Comparison of ENCODE assay signal across 12 mouse cellular contexts in genomic region chr4:44578591-44578990, GRCm38 (mm10).
DNase-seq lines count a peak whose midpoint lies in the region; ATAC-seq lines count a peak whose summit lies in the region.
"Had no signal": no experiment of that assay in that cellular context is flagged by ENCODE, and none has a peak within 500 bp of the region (broad histone marks: within the 10 kb centered on the region; RNA-seq: fewer than 3 reads in every experiment).

No protein-coding gene starts in this region.

- no peak overlapping the region for H3K4me3 ChIP-seq in heart, embryonic 11.5 days (ENCODE audit: low read depth, low read length)
- no peak overlapping the region for H3K4me3 ChIP-seq in midbrain, embryonic 11.5 days (ENCODE audit: low read depth, low read length)
- H3K4me3 ChIP-seq: heart, adult 2 months; neural tube, embryonic 13.5 days had no signal

- H3K9me3 ChIP-seq in heart, embryonic 11.5 days (replicated peaks; ENCODE audit: control insufficient read depth, low read length) = no peaks in the 10 kb centered on the region
- H3K9me3 ChIP-seq in midbrain, embryonic 11.5 days (ENCODE audit: control insufficient read depth, low read length) = no peaks in the 10 kb centered on the region
- H3K9me3 ChIP-seq: neural tube, embryonic 13.5 days had no signal

- H3K27ac ChIP-seq in heart, embryonic 11.5 days (ENCODE audit: low read depth, low read length) = no peak overlapping the region
- no peak overlapping the region for H3K27ac ChIP-seq in midbrain, embryonic 11.5 days (ENCODE audit: low read depth, low read length)
- H3K27ac ChIP-seq: heart, adult 2 months; hindbrain, postnatal 0 days; neural tube, embryonic 13.5 days had no signal

- 42% methylated on average over 5 of the region's 5 CpGs for WGBS in heart, embryonic 11.5 days (ENCODE audit: insufficient replicate concordance)
- 62% methylated on average over 5 of the region's 5 CpGs for WGBS in midbrain, embryonic 11.5 days

- no peak for ATAC-seq in heart, embryonic 11.5 days (replicated peaks; ENCODE audit: insufficient number of reproducible peaks, low FRiP score, low TSS enrichment)
- ATAC-seq in midbrain, embryonic 11.5 days (ENCODE audit: low FRiP score) = no peak
- ATAC-seq: hindbrain, postnatal 0 days had no signal

- no peaks in the 10 kb centered on the region for H3K36me3 ChIP-seq in heart, embryonic 11.5 days (ENCODE audit: control insufficient read depth, insufficient read depth, low read length)
- peaks cover 8% of the 10 kb centered on the region for H3K36me3 ChIP-seq in splenic B cell, adult 2 months (ENCODE audit: control insufficient read depth, insufficient read depth, low read length, poor library complexity, severe bottlenecking)
- H3K36me3 ChIP-seq in midbrain, embryonic 11.5 days (ENCODE audit: control insufficient read depth, insufficient read depth, low read length) = no peaks in the 10 kb centered on the region
- H3K36me3 ChIP-seq: neural tube, embryonic 13.5 days had no signal

- no peak overlapping the region for H3K4me2 ChIP-seq in heart, embryonic 11.5 days
- no peak overlapping the region for H3K4me2 ChIP-seq in midbrain, embryonic 11.5 days
- H3K4me2 ChIP-seq: neural tube, embryonic 13.5 days had no signal

- no peaks in the 10 kb centered on the region; the same call in none of the 2 replicates for H3K27me3 ChIP-seq in heart, embryonic 11.5 days (ENCODE audit: control insufficient read depth, insufficient read depth, low read length)
- H3K27me3 ChIP-seq in splenic B cell, adult 2 months (ENCODE audit: control insufficient read depth, insufficient read depth, low read length, poor library complexity, severe bottlenecking) = no peaks in the 10 kb centered on the region
- H3K27me3 ChIP-seq in midbrain, embryonic 11.5 days (ENCODE audit: control insufficient read depth, insufficient read depth, low read length) = no peaks in the 10 kb centered on the region

- no peak overlapping the region for H3K9ac ChIP-seq in heart, embryonic 11.5 days (ENCODE audit: low read depth, low read length)
- no peak overlapping the region for H3K9ac ChIP-seq in midbrain, embryonic 11.5 days (ENCODE audit: low read length)
- H3K9ac ChIP-seq: neural tube, embryonic 13.5 days had no signal

- peak; percentile 64 for DNase-seq in heart, postnatal 4 days
- peak; percentile 24 for DNase-seq in ovary, postnatal 36 days (ENCODE audit: low spot score)
- no peak for DNase-seq in ovary, postnatal 10 days (ENCODE audit: low spot score)
- DNase-seq in embryo, embryonic 11 days = peak; percentile 78
- DNase-seq in splenic B cell, adult 2 months (ENCODE audit: low read depth, low spot score) = peak; percentile 37
- no peak for DNase-seq in frontal cortex, postnatal 14 days (ENCODE audit: low spot score in 2 of 2)
- DNase-seq in midbrain, embryonic 11.5 days (ENCODE audit: low spot score, missing footprints) = no peak
- DNase-seq: heart, adult 2 months; thymus, postnatal 36 days had no signal

- H3K4me1 ChIP-seq in heart, embryonic 11.5 days (ENCODE audit: control insufficient read depth, insufficient read depth, low read length) = no peaks in the 10 kb centered on the region
- H3K4me1 ChIP-seq in midbrain, embryonic 11.5 days (ENCODE audit: control insufficient read depth, insufficient read depth, low read length) = no peaks in the 10 kb centered on the region

Comparison
In these comparisons a context has a peak if more than half of its experiments do, and no peak if none do; other contexts are left out.
1. DNase-seq: peak in heart, postnatal 4 days (single experiment), ovary, postnatal 36 days (single experiment), embryo, embryonic 11 days (single experiment) and splenic B cell, adult 2 months (single experiment); none in ovary, postnatal 10 days (single experiment), frontal cortex, postnatal 14 days (0 of 2) and midbrain, embryonic 11.5 days (single experiment).